Mouse (Mus musculus) cerebellum, postnatal 4 days (tissue): Measurements from ENCODE around the gene Spice1.

Experiments
- DNase-seq, 2 experiments: peaks; one replicate each; pipeline ENCODE4 v3.0.0; 2022; ENCODE audit warnings: low spot score in 2 of 2, mixed read lengths in 1 of 2

Gene Spice1

GRCm38 (mm10) chr16:44365522-44365921 lies 18.6 kb downstream of the Spice1 start:
- DNase-seq, result no peak

GRCm38 (mm10) chr16:44375459-44375858 lies 28.5 kb downstream of the Spice1 start:
- no peak for DNase-seq

GRCm38 (mm10) chr16:44380006-44380405 lies 33.1 kb downstream of the Spice1 start:
- no peak for DNase-seq

- DNase-seq, result no peak
Measured at GRCm38 (mm10) chr16:44381578-44381977, 34.7 kb downstream of the Spice1 start.

DNA sequence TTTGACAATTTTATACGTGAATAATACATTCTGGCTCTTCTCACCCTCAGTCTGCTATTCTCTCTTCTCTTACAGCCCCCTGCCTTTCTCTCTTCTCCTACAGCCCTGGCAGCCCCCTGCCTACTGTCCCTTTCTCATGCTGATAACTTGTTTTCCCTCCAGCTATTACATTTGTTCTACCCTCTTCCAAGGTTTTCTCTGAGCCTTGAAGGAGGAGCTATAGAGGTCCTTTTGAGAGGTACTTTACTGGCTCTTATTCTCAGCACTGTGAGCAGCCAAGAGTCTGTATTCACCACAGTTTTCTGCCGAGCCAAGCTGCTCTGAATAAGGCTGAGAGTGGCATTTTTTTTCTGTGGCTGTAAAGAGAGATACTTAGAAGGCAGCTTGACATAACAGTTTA lies 36.6 kb downstream of the Spice1 start:
- DNase-seq, result no peak

DNA sequence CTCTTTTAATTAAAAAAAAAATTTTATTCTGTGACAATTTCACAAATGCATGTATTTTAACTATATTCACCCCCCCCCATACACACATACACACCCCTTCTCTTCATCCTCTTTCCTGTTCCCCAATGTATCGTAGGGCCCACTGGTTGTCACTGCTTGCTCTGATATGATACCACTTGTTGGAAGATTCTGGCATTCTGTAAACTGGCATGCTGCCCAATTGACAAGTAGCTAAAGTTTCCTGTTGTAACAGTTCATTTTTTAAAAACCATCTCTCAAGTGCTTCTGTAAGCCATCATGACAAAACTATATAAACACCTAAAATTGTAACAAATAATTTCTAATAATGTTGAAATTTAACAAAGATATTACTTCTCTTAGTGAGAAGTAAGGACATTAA lies 37.3 kb downstream of the Spice1 start:
- no peak for DNase-seq

GRCm38 (mm10) chr16:44391877-44392548 lies 45.1 kb downstream of the Spice1 start:
- peak in 1 of 2 experiments; percentile 48 for DNase-seq

- DNase-seq, result peak; percentile 59 to 83
Measured at GRCm38 (mm10) chr16:44394577-44395243, 47.8 kb downstream of the Spice1 start, which contains the start of gene Cfap44. TSS of gene Cfap44 (plus strand) at chr16:44394796.

- DNase-seq, result no peak
Measured at GRCm38 (mm10) chr16:44404933-44405332, 58.0 kb downstream of the Spice1 start.

DNA sequence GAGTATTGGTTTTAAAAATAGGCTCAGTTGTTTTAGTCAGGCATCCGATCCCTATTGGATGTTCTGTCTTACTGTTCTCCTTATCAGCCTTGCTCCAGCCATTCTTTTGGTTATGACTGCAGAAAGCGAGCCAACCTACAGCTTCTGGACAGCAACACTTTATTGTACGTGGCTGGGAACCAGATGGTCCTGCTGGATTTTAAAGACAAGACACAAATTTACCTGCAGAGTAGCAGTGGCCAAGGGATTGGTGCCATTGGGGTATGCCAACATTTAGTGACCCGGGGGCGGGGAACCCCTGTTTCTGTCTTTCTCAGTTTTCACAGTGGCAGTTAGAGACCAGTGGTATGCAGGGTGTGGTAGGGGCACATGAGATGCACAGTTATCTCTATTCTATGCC lies 60.3 kb downstream of the Spice1 start:
- DNase-seq, result no peak

- no peak for DNase-seq
Measured at GRCm38 (mm10) chr16:44408290-44408689, 61.4 kb downstream of the Spice1 start.

GRCm38 (mm10) chr16:44410176-44410575 lies 63.3 kb downstream of the Spice1 start:
- no peak for DNase-seq

GRCm38 (mm10) chr16:44417596-44417995 lies 70.7 kb downstream of the Spice1 start:
- no peak for DNase-seq

- DNase-seq, result no peak
Measured at GRCm38 (mm10) chr16:44421735-44422134, 74.8 kb downstream of the Spice1 start.

- DNase-seq, result no peak
Measured at GRCm38 (mm10) chr16:44423499-44423898, 76.6 kb downstream of the Spice1 start.

GRCm38 (mm10) chr16:44428456-44428855 lies 81.5 kb downstream of the Spice1 start:
- no peak for DNase-seq

DNA sequence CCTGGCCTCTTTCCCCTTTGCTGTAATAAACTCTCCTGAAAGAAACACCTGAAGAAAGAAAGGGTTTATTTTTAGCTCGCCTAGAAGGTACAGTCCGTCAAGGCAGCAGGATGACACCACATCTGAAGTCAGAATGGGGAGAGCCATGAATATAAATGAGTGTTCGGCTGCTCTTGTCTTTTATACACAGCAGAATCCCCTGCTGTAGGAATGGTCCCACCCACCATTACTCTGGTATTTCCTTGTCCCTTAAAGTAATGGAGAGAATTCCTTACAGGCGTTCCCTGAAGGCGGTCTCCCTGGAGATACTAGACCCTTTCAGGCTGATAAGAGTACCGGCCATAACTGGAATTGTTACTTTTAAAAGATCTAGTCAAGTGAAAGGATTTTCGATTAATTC lies 83.1 kb downstream of the Spice1 start:
- no peak for DNase-seq

GRCm38 (mm10) chr16:44434931-44435330 lies 88.0 kb downstream of the Spice1 start:
- no peak for DNase-seq

DNA sequence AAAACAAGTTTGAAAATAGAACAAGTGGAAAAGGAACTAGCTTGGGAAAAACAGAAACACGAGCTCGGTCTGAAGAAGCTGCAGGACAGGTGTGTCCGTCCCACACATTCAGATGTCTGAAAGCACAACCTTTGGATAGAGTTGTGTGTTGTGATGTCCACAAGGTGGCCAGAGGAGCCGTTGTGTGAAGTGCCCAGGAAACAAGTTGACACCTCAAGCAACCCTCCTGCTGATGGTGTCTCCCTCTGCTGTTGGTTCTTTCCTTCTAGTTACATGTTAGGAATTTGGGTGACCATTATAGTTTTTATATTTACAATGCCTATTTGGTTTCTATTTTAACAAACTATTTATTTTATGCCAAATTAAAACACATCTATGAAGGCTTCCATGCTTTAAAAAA lies 88.6 kb downstream of the Spice1 start:
- DNase-seq, result no peak
